Mouse (Mus musculus) G1E (cell line): ENCODE measurements at regions not wholly inside any gene's neighbourhood (a gene's known extent, or its start where the extent isn't known, plus 50 kb on each side); places are given as distances from the start of the nearest gene placed in this dataset.
"Not testable (repeated sequence)": the region's sequence is repeated elsewhere in the genome, so short reads cannot be mapped to it uniquely, and the experiment has no call there.

Experiments
- ATAC-seq: 2 replicates; pipeline ENCODE4 v1.8.0; 2016; ENCODE audit warnings: mild to moderate bottlenecking; ENCODE audit not compliant: insufficient number of reproducible peaks, poor library complexity, low FRiP score, severe bottlenecking; ENCODE audit errors: extremely low read depth
- DNase-seq: peaks from one replicate; pipeline ENCODE4 v3.0.0; 2012; ENCODE audit warnings: low spot score
- H3K27me3 ChIP-seq: 2 replicates; pipeline ENCODE4 v1.6.1; 2012; ENCODE audit warnings: mild to moderate bottlenecking, low read length, inconsistent platforms; ENCODE audit not compliant: insufficient read depth
- H3K36me3 ChIP-seq: replicated peaks from 2 replicates; pipeline ENCODE3; 2012; ENCODE audit warnings: mild to moderate bottlenecking, inconsistent platforms
- H3K4me1 ChIP-seq: 2 replicates; pipeline ENCODE4 v1.6.1; 2012; ENCODE audit warnings: low read depth, low read length, inconsistent platforms, mixed read lengths; ENCODE audit not compliant: insufficient read depth
- H3K4me3 ChIP-seq: 2 replicates; pipeline ENCODE4 v1.5.1; 2012; ENCODE audit warnings: low read depth, mild to moderate bottlenecking, inconsistent platforms, low read length, moderate library complexity, mixed read lengths
- H3K9me3 ChIP-seq: replicated peaks from 2 replicates; pipeline ENCODE4 v1.6.1; 2012; ENCODE audit warnings: inconsistent platforms
- CTCF ChIP-seq: IDR thresholded peaks from 2 replicates; pipeline ENCODE4 v1.5.1; 2012; ENCODE audit warnings: low read depth, low read length, inconsistent platforms, mixed read lengths
- GATA1 ChIP-seq: IDR thresholded peaks from 2 replicates; pipeline ENCODE4 v1.6.1; 2012; ENCODE audit warnings: borderline replicate concordance, low read length, inconsistent platforms, mixed read lengths
- GATA2 ChIP-seq: IDR thresholded peaks from 2 replicates; pipeline ENCODE4 v1.6.1; 2012; ENCODE audit warnings: low read depth, low read length, inconsistent platforms, borderline replicate concordance
- POLR2AphosphoS5 ChIP-seq: IDR thresholded peaks from 2 replicates; pipeline ENCODE4 v1.6.1; 2012; ENCODE audit warnings: low read depth, low read length, inconsistent platforms; ENCODE audit not compliant: insufficient replicate concordance
- TAL1 ChIP-seq: conservative IDR thresholded peaks from 2 replicates; pipeline ENCODE4 v1.6.1; 2012; ENCODE audit warnings: low read depth, low read length, inconsistent platforms, mixed read lengths

DNA sequence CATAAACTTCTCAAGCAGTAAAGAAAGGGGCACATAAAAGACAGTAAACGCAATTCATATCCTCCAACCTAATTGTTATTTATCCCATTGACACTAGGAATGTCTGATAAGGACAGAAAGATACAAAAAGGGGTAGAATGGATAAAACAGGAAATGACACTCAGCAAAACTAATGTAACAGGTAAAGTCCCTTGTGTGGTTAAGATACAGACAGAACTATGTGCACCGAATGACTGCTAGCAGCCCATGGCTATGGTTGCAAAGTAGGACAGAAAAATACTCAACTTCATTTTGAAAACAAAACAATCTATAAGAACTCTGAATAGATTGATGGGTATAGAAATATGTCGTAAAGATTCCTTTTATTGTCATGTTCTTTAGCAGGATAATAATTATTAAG is 408.4 kb upstream of the Dab2 start:
- no peak overlapping the region for H3K4me3 ChIP-seq
- H3K4me1 ChIP-seq, result no peaks in the 10 kb centered on the region
- H3K9me3 ChIP-seq, result no peaks in the 10 kb centered on the region
- TF ChIP-seq TAL1 (no peak), CTCF (no peak), POLR2AphosphoS5 (no peak), GATA2 (no peak), GATA1 (no peak)
- H3K27me3 ChIP-seq, result no peaks in the 10 kb centered on the region
- no peak for DNase-seq
- no peak for ATAC-seq
- H3K36me3 ChIP-seq, result no peaks in the 10 kb centered on the region

DNA sequence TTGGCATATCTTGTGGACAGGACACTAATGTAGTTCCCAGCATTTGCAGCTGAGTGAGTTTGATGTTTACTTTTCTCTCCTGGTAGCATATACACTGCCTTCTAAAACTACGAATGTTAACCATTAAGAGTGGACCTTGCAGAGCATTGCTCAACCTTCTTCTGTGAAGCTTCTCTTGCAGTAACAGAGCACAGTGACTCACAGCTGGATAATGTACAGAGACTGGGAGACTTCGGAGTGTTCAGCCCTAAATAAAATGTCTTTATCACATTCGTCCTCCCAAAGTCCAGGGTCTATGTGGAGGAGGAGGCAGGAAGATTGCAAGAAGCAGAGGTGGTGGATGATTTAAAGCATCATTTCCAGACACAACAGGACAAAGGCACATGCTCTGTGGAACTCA is 407.6 kb upstream of the Dab2 start:
- H3K4me3 ChIP-seq, result no peak overlapping the region
- H3K27me3 ChIP-seq, result no peaks in the 10 kb centered on the region
- no peak for ATAC-seq
- TF ChIP-seq GATA1, result no peak
- no peak for TF ChIP-seq POLR2AphosphoS5
- TF ChIP-seq TAL1, result no peak
- no peak for TF ChIP-seq GATA2
- TF ChIP-seq CTCF, result no peak
- no peaks in the 10 kb centered on the region for H3K4me1 ChIP-seq
- no peak for DNase-seq
- H3K36me3 ChIP-seq, result no peaks in the 10 kb centered on the region
- no peaks in the 10 kb centered on the region for H3K9me3 ChIP-seq

DNA sequence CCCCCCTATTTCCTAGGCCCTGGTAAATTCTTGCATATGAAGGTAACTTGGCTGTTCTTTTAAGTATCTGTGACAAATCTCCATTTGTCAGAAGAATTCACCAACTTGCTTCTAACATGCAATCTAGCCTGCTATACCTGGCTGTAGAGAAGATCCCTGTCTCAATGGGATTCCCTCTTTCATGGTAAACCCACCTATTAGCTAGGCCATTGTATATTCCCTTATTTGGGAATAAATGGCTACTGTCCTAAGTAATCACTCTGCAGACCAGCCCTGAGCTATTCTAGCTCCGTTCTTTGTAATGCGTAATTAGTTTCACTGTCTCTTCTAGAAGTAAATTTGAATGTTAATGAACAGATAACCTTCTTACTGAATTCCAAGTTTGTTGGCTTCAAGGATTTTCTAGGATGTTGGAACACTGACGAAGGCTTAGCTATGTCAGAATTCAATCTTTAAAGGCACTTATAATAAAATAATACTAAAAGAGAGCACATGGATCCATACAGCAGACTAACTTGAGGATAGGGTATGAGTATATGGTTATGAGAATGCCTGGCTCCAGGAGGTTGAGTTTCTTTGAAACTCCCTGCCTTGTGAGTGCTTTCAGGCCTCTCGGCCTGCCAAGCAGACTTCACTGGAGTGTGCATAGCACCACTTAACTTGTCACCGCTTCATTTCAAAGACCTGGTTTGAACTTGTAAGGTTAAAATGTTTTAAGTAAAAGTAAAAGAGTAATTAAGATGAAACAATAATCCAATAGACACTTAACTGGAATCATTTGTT is 403.7 kb upstream of the Dab2 start:
- not testable (repeated sequence) for ATAC-seq, DNase-seq, H3K4me1 ChIP-seq, H3K27me3 ChIP-seq, H3K4me3 ChIP-seq, H3K9me3 ChIP-seq, H3K36me3 ChIP-seq

DNA sequence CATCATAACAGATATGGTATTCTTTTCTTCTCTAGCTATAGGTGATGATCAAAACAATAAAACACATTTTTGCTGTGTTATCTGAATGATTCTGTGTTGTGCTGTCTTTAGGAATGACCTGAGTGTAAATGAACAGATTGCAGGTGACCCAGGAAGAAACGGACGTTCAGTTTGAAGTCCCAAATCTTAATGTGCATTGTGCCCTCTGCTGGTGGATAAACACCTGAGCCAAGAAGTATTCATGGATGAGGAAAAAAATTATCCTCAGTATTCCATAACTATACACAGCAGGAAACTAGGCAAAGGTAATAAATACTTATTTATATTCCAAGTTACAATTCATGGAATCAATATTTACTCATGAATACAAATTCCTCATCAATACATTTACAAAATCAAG is 384.3 kb upstream of the Dab2 start:
- TF ChIP-seq GATA2 (no peak), CTCF (no peak), POLR2AphosphoS5 (no peak), GATA1 (no peak), TAL1 (no peak)
- ATAC-seq (no peak), DNase-seq (no peak)

DNA sequence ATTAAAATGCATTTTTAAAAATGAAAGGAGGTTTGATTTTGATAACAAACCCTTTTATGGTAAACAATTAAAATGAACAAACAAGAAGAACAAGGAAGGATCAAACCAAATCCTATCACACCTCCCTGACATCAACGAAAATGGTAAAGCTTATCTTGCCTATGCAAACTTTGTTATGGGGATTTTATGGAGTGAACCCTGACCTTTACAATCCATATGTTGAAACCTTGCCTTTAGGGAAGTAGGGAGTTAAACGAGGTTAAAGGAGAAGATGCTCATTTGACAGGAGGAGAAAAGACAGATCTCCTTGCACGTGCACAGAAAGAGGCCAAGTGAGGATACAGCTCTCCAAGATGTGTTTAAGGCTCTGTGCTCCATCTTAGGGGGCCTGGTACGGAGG is 379.5 kb upstream of the Dab2 start:
- Histone ChIP-seq H3K4me3 (no peak overlapping the region), H3K27me3 (no peaks in the 10 kb centered on the region)

More for the DNA sequence above, 384.3 kb upstream of the Dab2 start:
- H3K4me3 ChIP-seq, result no peak overlapping the region
- no peaks in the 10 kb centered on the region for H3K36me3 ChIP-seq
- no peaks in the 10 kb centered on the region for H3K9me3 ChIP-seq
- no peaks in the 10 kb centered on the region; the same call in 1 of the 2 replicates for H3K4me1 ChIP-seq
- H3K27me3 ChIP-seq, result no peaks in the 10 kb centered on the region

DNA sequence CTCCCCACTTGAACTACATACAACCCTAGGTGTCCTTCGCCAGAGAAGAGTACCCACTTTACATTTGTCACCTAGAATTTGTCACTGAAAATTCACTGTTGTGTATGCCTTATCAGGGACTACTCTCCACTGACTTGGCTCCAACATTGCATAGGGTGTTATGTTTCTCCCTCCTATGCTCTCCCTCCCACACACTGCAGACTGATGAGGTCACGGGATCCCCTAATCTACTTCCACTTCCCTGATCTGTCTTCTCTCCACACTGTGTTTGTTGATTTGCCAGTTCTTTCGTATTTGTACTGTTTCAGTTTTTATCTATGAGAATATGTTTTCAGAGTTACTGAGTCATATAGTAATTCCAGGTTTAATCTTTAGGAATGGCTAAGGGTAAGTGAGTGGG is 371.8 kb upstream of the Dab2 start:
- TF ChIP-seq POLR2AphosphoS5 (no peak), TAL1 (no peak), GATA2 (no peak), CTCF (no peak), GATA1 (no peak)
- Histone ChIP-seq H3K4me1 (no peaks in the 10 kb centered on the region; the same call in 1 of the 2 replicates), H3K27me3 (0 out of 2 replicates have a peak, but pooled peaks cover 2% of the 10 kb centered on the region), H3K4me3 (no peak overlapping the region), H3K36me3 (no peaks in the 10 kb centered on the region), H3K9me3 (no peaks in the 10 kb centered on the region)
- ATAC-seq (no peak), DNase-seq (no peak)

More for the DNA sequence above, 379.5 kb upstream of the Dab2 start:
- H3K9me3 ChIP-seq, result no peaks in the 10 kb centered on the region
- no peaks in the 10 kb centered on the region; the same call in 1 of the 2 replicates for H3K4me1 ChIP-seq
- H3K36me3 ChIP-seq, result no peaks in the 10 kb centered on the region
- ATAC-seq (no peak), DNase-seq (no peak)
- TF ChIP-seq GATA2, result no peak
- no peak for TF ChIP-seq GATA1
- TF ChIP-seq TAL1, result no peak
- no peak for TF ChIP-seq CTCF
- no peak for TF ChIP-seq POLR2AphosphoS5
